Mouse (Mus musculus): ENCODE data around the gene Wdcp.
A peak's percentile ranks its signal among the peaks of the same experiment; 100 is the strongest.
"Not testable (repeated sequence)": the region's sequence is repeated elsewhere in the genome, so short reads cannot be mapped to it uniquely, and the experiment has no call there.

Wdcp gene

GRCm38 (mm10) chr12:4871260-4871659, 28.2 kb downstream of the Wdcp start:
- no peak for DNase-seq

DNA sequence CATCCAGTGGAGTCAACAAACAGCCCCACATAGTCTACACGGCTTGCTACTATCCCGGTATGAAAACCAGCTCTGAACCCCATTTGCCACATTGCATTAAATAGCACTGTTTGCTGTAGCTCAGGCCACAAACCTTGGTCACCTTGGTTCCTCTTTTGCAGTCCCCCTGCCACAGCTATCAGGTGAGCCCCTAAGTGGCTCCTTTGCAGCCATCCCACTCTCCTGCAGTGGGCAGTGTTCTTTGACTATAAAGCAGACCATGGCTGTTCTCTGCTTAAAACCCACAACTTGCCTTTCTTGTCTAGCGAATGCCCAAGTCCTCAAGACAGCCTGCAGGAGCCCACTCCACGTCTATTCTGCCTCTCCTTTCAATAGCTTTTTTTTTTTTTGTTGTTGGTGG, 29.2 kb downstream of the Wdcp start:
- no peak for DNase-seq

DNA sequence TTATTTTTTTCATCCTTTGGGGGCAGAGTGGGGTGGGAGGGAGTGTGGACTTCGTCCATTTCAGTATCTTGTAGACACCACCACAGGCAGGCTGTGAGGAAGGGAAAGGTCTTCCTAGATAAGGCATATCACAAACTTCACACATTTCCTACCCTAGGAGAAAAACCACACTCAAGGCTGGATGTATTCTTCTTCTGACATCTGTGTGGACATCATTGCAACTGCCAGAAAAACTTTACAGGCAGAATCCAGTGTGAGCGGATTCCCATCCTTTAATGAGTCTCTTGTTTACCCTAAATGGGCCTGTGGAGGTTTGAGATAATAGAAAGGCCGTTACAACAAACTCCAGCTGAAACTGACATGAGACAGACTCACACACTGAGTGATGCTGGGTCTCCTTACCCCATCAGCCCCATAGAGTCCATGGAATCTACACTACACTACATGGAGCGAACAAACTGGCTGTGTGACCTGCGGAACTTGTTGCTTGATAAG, 29.9 kb downstream of the Wdcp start:
- no peak for DNase-seq

- DNase-seq, result no peak
These were observed 30.4 kb downstream of the Wdcp start for GRCm38 (mm10) chr12:4873531-4873930.

DNA sequence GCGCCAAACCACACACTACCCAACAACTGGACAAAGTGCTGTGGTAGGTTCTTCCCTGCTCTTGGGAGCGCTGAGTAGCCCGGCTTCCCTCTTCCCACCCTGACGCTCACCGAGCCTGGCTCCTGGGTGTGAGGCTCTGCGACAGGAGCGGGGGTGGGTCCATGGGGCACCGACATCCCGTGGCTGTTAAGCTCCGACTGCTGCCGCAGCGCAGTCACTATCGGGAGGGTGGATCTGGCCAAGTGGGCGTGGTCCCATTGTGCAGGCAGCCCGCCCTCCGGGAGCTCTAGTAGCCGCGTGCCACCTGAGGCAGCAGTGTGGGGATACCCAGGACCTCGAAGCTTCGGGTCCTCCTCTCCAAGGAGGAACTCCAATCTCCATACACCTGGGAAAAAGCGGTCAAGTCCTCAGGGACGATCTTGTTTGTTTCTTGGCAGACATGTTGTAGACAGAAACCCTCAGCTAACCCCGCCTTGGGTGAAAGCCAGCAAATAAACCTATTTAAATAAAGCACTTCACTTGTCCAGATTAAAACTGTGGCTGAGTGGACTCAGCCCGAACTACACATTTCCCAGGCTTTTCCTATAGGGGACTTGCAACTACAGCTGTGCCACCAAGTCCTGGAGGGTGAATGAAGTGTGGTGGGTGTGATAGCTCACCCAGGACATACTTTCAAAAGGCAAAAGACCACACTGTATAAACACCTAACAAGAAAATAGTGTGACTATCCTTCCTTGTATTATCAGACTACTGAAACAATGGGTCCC, 31.2 kb downstream of the Wdcp start, which contains the start of gene Mfsd2b:
Mfsd2b (minus strand) TSS at position 199 of the 767 bp plus-strand sequence.
- peak; percentile 80 for DNase-seq

GRCm38 (mm10) chr12:4875623-4876022, 32.5 kb downstream of the Wdcp start:
- no peak for DNase-seq

- no peak for DNase-seq
These were observed 35.2 kb downstream of the Wdcp start for GRCm38 (mm10) chr12:4878296-4878783.

GRCm38 (mm10) chr12:4879048-4879447, 35.9 kb downstream of the Wdcp start:
- DNase-seq, result peak; percentile 27

DNA sequence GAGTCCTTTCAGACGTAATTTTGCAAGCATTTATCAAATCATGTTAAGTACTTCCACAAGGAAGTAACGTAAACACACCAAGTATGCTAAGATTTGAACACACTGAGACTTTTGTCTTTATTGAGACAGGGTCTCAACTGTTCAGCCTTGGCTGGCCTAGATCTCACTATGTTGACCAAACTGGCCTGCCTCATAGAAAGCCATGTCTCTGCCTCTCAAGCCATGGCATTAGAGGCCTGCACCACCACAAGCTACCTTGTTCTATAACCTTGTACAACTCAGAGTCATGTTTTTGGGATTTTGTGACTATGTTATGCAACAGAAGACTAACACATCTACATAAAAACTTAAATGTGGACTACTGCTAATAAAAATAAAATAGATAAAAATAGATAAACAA, 39.0 kb downstream of the Wdcp start:
- DNase-seq, result no peak

GRCm38 (mm10) chr12:4885062-4885461, 42.0 kb downstream of the Wdcp start:
- no peak for DNase-seq

- DNase-seq, result not testable (repeated sequence)
These were observed 43.5 kb downstream of the Wdcp start for GRCm38 (mm10) chr12:4886581-4886980.

- no peak for DNase-seq
These were observed 45.6 kb downstream of the Wdcp start for GRCm38 (mm10) chr12:4888739-4889138.

GRCm38 (mm10) chr12:4889251-4889650, 46.1 kb downstream of the Wdcp start:
- DNase-seq, result no peak

DNA sequence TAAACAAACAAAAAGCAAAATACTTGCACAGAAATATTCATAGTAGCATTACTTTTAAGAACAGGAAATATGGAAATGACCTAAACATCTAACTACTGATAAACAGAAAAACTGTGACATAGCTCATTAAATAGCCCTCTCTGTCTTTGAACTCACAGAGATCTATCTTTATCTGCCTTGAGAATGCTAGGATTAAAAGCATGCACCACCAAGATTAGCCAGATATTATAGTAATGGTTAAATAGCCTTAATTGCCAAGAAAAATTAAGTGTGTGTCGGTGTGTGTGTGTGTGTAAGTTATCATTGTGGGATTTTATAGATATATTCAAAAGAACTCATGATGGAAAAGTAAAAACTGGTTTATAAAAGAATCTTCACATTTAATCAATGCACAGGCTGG, 46.8 kb downstream of the Wdcp start:
- no peak for DNase-seq

- no peak for DNase-seq
These were observed 54.9 kb downstream of the Wdcp start for GRCm38 (mm10) chr12:4898024-4898423.

DNA sequence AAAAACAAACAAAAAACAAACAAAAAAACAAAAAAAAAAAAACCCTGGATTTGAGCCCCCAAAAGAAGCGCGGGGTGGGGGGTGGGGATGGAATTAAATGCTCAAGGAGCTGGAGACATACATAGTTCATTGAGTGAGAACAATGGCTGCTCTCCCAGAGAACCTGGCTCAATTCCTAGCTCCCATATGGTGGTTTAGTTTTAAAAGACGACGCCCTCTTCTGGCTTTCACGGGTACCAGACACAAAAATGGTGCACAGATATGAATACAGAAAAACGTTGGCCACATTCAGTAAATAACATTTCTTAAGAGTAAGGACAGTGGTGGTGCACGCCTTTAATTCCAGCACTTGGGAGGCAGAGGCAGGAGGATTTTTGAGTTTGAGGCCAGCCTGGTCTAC, 62.8 kb downstream of the Wdcp start:
- no peak for DNase-seq

- no peak for DNase-seq
These were observed 63.4 kb downstream of the Wdcp start for GRCm38 (mm10) chr12:4906476-4906875.

DNA sequence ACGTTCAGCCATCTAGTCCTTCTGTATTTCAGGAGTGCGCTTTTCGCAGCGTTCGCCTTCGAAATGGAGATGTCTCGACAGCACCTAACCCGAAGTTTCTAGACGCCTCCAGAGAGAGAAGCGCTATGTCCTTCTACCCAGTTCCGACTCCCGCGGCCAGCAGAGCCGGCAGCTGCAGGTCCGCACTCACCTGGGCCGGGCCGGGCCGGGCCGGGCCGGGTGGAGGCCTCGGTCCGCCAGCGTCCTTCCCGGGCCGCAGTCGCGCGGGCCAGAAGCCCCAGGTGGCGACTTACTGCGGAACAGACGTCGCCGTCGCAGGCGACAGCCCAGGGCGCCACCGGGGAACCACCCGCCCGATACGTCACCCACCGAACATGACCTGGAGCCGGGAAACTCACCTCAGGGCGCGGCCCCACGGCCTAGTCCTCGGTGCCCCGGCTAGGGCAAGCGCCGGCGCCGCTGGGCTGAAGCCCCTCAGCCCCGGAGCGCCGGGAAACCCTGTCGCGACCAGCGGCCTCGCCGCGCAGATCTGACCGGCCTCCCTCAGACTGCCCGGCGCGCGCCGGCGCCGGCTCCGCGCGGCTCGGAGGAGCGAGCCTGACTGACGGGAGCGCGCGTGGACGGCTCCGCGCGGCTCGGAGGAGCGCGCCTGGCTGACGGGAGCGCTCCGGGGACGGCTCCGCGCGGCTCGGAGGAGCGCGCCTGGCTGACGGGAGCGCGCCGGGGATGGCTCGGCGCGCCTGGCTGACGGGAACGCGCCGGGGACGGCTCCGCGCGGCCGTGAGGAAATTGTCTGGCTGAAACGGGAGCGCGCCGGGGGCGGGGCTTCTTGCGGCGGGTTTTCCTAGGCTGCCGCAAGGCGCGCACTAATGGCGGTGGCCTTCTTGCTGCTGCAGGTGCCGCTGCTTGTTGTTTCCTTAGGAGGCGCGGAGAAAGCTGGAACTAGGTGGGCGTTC, 64.1 kb downstream of the Wdcp start, which contains the start of gene Ubxn2a:
Ubxn2a (minus strand) TSS at position 755 of the 956 bp plus-strand sequence.
- DNase-seq, result peak; percentile 97

DNA sequence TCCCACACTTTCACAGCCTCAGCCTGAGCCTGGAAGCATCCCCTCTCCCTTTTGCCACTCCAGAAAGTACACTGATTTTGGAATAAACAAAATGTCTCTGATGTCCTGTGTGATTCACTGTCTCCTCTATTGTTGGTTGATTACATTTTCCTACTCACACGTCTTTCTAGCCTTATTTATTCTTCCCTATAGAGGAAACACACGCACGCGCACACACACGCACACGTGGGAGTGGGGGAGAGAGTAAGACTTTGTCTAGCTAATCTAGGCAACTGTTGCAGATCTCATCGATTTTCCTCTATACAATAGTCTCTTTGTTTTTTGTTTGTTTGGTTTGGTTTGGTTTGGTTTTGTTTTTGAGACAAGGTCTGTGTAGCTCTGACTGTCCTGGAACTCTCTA, 65.3 kb downstream of the Wdcp start:
- DNase-seq, result no peak
